Mouse (Mus musculus): Measurements from ENCODE around the gene Tle2.

Tle2 gene

GRCm38 (mm10) chr10:81575695-81576094 is 1.3 kb downstream of the Tle2 start:
- DNase-seq: no peak

DNA sequence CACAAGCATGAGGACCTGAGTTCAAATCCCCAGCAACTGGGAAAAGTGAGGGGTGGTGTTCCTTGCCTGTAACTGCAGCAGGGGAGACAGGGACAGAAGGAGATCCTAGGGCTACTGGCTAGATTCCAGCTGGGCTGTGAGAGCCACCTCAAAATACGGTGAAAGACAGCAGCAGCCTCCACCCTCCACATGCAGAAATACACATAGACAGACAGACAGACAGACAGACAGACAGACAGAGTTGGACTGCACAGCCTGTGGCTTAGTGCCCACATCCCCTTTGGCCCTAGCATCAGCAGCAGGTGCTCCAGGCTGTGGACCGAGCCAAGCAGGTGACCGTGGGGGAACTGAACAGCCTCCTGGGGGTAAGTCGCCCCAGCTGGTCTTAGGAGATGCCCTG is 5.6 kb downstream of the Tle2 start:
- DNase-seq: no peak

DNA sequence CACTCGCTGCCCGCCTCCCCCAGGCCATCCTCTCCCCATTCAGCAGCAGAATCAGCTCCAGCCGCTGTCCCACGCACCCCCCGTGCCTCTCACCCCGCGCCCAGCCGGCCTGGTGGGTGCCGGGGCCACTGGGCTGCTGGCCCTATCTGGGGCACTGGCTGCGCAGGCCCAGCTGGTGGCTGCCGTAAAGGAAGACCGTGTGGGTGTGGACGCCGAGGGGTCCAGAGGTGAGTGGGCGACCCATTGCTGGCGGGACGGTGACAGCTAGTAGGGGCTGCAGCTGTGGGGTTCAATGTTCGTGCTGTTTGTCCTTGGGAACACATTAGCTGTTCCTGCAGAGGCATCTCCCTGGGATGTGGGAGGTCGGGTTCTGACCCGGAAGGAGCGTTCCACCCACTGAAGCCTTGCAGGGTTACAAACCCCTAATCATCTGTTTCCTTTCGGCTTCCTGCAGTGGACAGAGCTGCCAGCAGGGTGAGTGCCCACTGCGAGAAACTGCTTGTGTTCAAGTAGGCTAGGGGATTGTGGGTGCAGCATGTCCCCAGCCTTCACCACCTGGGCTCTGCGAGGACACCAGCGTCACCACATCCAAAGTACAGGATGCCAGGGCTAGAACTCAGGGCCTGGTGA is 6.2 kb downstream of the Tle2 start:
- no peak for DNase-seq

GRCm38 (mm10) chr10:81583347-81583746 is 9.0 kb downstream of the Tle2 start:
- no peak for DNase-seq

DNA sequence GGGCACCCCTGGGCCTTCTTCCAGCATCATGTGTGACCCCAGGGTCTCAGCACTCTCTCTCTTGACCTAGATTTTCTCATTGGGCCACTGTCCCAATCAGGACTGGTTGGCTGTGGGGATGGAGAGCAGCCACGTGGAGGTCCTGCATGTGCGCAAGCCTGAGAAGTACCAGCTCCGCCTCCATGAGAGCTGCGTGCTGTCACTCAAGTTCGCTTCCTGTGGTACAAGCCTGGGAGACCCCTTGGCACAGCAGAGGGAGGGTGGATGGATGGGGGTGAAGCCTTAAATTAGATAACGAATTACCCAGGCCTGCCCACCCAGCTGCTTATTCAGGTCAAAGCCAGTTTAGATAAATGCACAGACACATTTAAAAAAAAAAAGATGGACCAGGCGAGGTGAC is 14.4 kb downstream of the Tle2 start:
- no peak for DNase-seq

GRCm38 (mm10) chr10:81591846-81592245 is 17.5 kb downstream of the Tle2 start:
- DNase-seq: no peak

DNA sequence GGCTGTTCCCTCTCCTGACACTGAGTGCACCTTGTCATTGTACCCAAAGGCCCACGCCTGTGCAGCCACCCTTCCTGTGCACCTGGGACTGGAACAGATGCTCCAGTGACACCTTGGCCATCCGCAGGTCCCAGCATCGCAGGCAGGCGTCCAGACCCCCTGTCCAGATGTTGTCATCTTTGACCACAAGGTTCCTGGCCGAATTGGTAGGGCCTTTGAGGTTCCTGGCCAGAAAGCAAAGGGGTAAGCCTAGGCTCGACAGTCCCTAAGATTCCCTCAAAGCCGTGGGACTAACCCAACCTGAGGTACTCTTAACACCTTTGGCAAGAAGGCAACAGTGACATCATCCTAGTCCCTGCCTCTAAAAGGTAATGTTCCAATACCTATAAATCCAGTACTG is 18.3 kb downstream of the Tle2 start:
- no peak for DNase-seq

- no peak for DNase-seq
These were observed 18.9 kb downstream of the Tle2 start for GRCm38 (mm10) chr10:81593223-81593622.

GRCm38 (mm10) chr10:81593935-81594334 is 19.6 kb downstream of the Tle2 start:
- DNase-seq: no peak

- DNase-seq: no peak
These were observed 21.2 kb downstream of the Tle2 start for GRCm38 (mm10) chr10:81595599-81595998.

- no peak for DNase-seq
These were observed 22.2 kb downstream of the Tle2 start for GRCm38 (mm10) chr10:81596611-81597010.

GRCm38 (mm10) chr10:81597137-81597950 is 23.0 kb downstream of the Tle2 start:
- DNase-seq: no peak

GRCm38 (mm10) chr10:81598342-81598741 is 24.0 kb downstream of the Tle2 start:
- no peak for DNase-seq

- no peak for DNase-seq
These were observed 24.5 kb downstream of the Tle2 start for GRCm38 (mm10) chr10:81598871-81599270.

- DNase-seq: no peak
These were observed 25.3 kb downstream of the Tle2 start for GRCm38 (mm10) chr10:81599630-81600029.

DNA sequence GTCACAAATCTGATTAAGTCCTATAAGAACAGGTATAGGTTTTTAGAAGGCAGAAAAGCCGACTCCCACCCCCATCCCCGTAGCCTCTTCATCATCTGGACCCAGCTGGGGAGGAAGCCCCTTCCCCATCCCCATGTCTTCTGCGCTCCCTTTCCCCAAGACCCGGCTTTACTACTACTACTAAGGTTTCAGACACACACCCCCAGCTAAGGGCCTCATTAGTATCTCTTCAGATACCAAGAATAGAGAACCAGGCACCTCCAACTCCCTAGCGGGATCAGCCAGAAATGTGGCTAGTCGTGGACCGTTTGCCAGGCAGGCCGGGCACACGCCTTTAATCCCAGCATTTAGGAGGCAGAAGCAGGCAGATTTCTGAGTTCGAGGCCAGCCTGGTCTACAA is 25.7 kb downstream of the Tle2 start:
- no peak for DNase-seq

- peak; percentile 95 for DNase-seq
These were observed 26.4 kb downstream of the Tle2 start, which contains the start of gene Tle6 for GRCm38 (mm10) chr10:81600738-81601203. Tle6 (minus strand) TSS chr10:81601073.

- no peak for DNase-seq
These were observed 27.1 kb downstream of the Tle2 start for GRCm38 (mm10) chr10:81601396-81601905.

GRCm38 (mm10) chr10:81602741-81603151 is 28.4 kb downstream of the Tle2 start:
- no peak for DNase-seq

DNA sequence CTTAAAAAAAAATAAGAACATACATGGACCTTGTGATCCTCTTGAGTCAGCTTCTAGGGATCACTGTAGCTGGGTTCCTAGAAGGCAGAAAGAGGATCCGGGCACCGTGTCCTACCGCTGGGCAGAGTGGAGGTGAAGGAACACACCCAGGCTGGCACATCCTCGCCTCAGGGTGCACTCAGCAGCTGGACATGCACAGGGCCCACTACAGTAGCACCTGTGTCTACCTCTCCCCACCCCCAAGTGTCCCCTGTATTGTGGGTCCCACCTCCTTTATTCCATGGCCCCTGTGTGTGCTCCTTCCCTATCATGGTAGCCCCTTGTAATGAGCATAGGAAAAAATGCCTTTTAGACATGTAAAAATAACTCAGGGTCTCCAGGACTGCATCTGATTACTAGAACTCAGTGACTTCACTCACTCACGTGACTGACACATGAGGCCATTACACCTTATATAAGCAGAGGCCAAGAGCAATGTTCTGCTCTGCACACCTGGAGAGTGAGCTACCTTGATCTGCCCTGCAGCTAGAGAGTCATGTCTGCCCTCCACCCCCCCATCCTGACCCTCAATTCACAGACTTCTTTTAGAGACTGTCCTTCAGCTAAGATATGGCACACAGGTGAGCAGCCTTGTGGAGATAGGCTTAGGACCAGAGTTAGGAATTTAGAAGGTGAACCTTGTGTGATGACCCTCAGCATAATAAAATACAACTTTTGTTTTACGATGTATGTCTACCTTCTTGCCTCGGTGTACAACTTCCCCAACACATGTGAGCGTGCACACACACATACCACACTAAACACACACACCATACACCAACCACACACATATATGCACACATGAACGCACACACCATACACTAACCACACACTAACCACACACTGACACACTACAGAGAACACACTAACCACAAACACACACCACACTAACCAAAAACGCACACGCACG is 29.9 kb downstream of the Tle2 start:
- DNase-seq: no peak

- peak; percentile 87 for DNase-seq
These were observed 30.8 kb downstream of the Tle2 start for GRCm38 (mm10) chr10:81604968-81605665.

GRCm38 (mm10) chr10:81605666-81605973 is 31.3 kb downstream of the Tle2 start:
- no peak for DNase-seq
